Mouse (Mus musculus) kidney, embryonic 16.5 days (tissue): Measurements from ENCODE around the gene Sema7a. TPM values are rescaled to one million over a fixed set of nuclear protein-coding genes. Genes with fewer than 3 reads are reported as not detected.

Experiments used
- ATAC-seq: fragments of 200-750 bp; cut with Nextera tagmentation; 2 replicates; pipeline ENCODE4 v1.8.0; 2017; ENCODE audit warnings: moderate TSS enrichment; ENCODE audit not compliant: low FRiP score, low TSS enrichment
- H3K27ac ChIP-seq: fragments of 300-500 bp; sonication (generic); 2 replicates; pipeline ENCODE4 v1.5.1; 2014; ENCODE audit warnings: low read length
- H3K27me3 ChIP-seq: fragments of 300-500 bp; sonication (generic); 2 replicates; pipeline ENCODE4 v1.6.1; 2014; ENCODE audit warnings: low read length, control low read depth, mixed read lengths; ENCODE audit not compliant: insufficient read depth
- H3K36me3 ChIP-seq: fragments of 300-500 bp; sonication (generic); 2 replicates; pipeline ENCODE4 v1.6.1; 2014; ENCODE audit warnings: low read length, control low read depth, mixed read lengths; ENCODE audit not compliant: insufficient read depth
- H3K4me1 ChIP-seq: fragments of 300-500 bp; sonication (generic); 2 replicates; pipeline ENCODE4 v1.6.1; 2014; ENCODE audit warnings: low read length, control low read depth, mixed read lengths; ENCODE audit not compliant: insufficient read depth
- H3K4me2 ChIP-seq: fragments of 300-500 bp; sonication (generic); replicated peaks from 2 replicates; pipeline ENCODE4 v1.6.1; 2014; ENCODE audit warnings: low read depth, low read length
- H3K4me3 ChIP-seq: fragments of 300-500 bp; sonication (generic); 2 replicates; pipeline ENCODE4 v1.5.1; 2014; ENCODE audit warnings: mild to moderate bottlenecking, low read length
- H3K9ac ChIP-seq: fragments of 300-500 bp; sonication (generic); replicated peaks from 2 replicates; pipeline ENCODE4 v1.6.1; 2014; ENCODE audit warnings: low read length
- H3K9me3 ChIP-seq: fragments of 300-500 bp; sonication (generic); 2 replicates; pipeline ENCODE4 v1.6.1; 2016; ENCODE audit warnings: low read length, control low read depth
- WGBS: fragments of 180-500 bp; shearing (Covaris S2); extraction: QIAGEN DNeasy Blood & Tissue Kit; methylation state at CpG from one replicate; pipeline ENCODE4 v1.1.7; 2014; 5-methylcytosine and 5-hydroxymethylcytosine counted together
- polyA plus RNA-seq: library from polyadenylated mRNA; unstranded; fragments of >200 nt; fragmentation: Nextera tagmentation; extraction: Ambion mirVana; gene quantifications from 2 replicates; pipeline ENCODE4 v1.2.1, GENCODE M21; 2015

The Sema7a gene
- polyA plus RNA-seq, 1 experiment from 2014 or later, result 0.56 TPM

- H3K27ac ChIP-seq, result no peak within 1 kb of the TSS
- no peak within 1 kb of the TSS for H3K4me3 ChIP-seq
- H3K27me3 ChIP-seq, result no peaks in the 10 kb centered on the region
- no peak for ATAC-seq
- H3K4me2 ChIP-seq, result no peak within 1 kb of the TSS
- peaks cover 14% of the 10 kb centered on the region for H3K4me1 ChIP-seq
- H3K9me3 ChIP-seq, result no peaks in the 10 kb centered on the region
- no peaks in the 10 kb centered on the region for H3K36me3 ChIP-seq
- no peak within 1 kb of the TSS for H3K9ac ChIP-seq
- 84% methylated on average over 16 of the region's 16 CpGs for WGBS
These were observed 66.0 kb downstream of the Sema7a start, which contains the start of gene Cyp11a1 for GRCm38 (mm10) chr9:58005753-58006461. Gene Cyp11a1 (plus strand): TSS chr9:58006411.

DNA sequence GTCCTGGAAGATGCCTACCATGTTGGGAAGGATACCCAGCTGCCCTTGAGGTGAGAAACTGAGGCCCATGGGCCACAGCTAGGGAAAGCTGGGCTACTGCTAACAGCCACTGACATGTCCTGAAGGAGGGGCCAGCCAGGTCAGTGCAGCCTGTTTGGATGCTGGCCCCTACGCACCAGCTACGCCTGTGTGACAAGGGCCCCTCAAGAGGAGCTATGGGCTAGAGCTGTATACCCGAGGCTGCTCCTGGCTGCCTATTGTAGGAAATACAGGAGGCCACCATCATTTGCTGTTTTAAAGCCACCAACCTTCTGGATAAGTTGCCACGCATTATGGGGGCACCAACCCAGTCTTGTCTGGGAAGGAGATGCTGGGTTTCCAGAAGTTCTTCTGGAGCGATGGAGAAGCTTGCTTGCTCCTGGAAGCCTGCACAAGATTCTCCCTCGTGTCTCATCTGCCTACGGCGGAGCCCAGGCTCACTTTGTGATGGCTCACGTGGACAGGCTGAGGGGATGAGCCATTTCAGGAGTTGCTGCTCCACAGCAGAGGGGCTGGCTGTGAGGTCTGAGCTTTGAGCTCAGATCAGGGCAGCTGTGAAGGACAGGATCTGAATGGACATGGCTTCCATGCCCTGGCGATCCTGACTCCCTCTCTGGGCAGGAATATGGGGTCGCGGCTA lies 68.6 kb downstream of the Sema7a start:
- 67% methylated on average over 12 of the region's 12 CpGs for WGBS
- Histone ChIP-seq H3K4me2 (no peak overlapping the region), H3K27me3 (no peaks in the 10 kb centered on the region), H3K4me3 (no peak overlapping the region), H3K9me3 (no peaks in the 10 kb centered on the region), H3K27ac (no peak overlapping the region), H3K4me1 (peaks cover 19% of the 10 kb centered on the region), H3K36me3 (no peaks in the 10 kb centered on the region), H3K9ac (0 out of 2 replicates have a peak overlapping the region, but pooled peaks have one; percentile 3)
- ATAC-seq, result no peak

DNA sequence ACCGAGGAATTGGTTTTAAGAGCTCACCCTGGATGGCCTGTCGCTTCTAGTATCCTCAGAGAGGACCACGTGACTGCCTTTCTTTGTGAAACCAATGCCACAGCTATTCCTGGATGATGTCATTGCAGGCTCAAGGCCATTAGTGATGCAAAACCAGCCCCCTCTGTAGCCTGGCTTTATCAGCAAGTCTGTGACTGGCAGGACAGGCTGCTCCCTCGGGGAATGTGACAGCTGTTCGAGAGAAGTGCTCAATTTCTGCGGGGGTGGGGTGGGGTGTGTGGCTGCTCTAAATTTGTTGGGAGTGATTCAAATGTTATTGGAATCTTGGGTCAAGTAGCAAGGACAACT lies 69.1 kb downstream of the Sema7a start:
- H3K4me1 ChIP-seq, result peaks cover 17% of the 10 kb centered on the region
- peak; percentile 86 for ATAC-seq
- no peak overlapping the region for H3K4me2 ChIP-seq
- 0 out of 2 replicates have a peak overlapping the region, but pooled peaks have one; percentile 3 for H3K9ac ChIP-seq
- H3K4me3 ChIP-seq, result no peak overlapping the region
- no peaks in the 10 kb centered on the region for H3K9me3 ChIP-seq
- H3K36me3 ChIP-seq, result no peaks in the 10 kb centered on the region
- 4% methylated on average over 6 of the region's 6 CpGs for WGBS
- no peaks in the 10 kb centered on the region for H3K27me3 ChIP-seq
- H3K27ac ChIP-seq, result no peak overlapping the region

DNA sequence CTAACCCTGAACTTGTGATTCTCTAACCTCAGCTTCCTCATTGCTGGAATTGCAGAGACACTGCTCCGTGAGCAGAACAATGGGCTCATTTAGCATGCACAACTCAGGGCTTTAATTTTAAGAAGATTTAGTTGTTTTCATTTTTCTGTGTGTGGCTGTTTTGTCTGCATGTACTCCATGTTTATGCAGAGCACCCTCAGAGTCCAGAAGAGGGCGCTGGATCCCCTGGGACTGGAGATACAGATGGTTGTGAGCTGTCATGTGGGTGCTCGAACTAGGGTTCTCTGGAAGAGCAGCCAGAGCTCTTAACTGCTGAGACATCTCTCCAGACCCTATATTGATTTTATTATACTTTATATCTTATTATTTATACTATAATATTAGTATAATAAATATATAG lies 69.7 kb downstream of the Sema7a start:
- WGBS, result 62% methylated on average over 3 of the region's 3 CpGs
- Histone ChIP-seq H3K4me3 (no peak overlapping the region), H3K4me1 (peaks cover 20% of the 10 kb centered on the region), H3K27me3 (no peaks in the 10 kb centered on the region), H3K4me2 (no peak overlapping the region), H3K9me3 (no peaks in the 10 kb centered on the region), H3K9ac (no peak overlapping the region), H3K27ac (no peak overlapping the region), H3K36me3 (no peaks in the 10 kb centered on the region)
- no peak for ATAC-seq

GRCm38 (mm10) chr9:58011027-58011426 lies 71.1 kb downstream of the Sema7a start:
- no peaks in the 10 kb centered on the region for H3K27me3 ChIP-seq
- ATAC-seq, result no peak
- H3K9me3 ChIP-seq, result no peaks in the 10 kb centered on the region
- H3K4me3 ChIP-seq, result no peak overlapping the region
- no peak overlapping the region for H3K27ac ChIP-seq
- no peak overlapping the region for H3K4me2 ChIP-seq
- WGBS, result 27% methylated on average over 7 of the region's 7 CpGs
- no peak overlapping the region for H3K9ac ChIP-seq
- peaks cover 24% of the 10 kb centered on the region for H3K4me1 ChIP-seq
- H3K36me3 ChIP-seq, result no peaks in the 10 kb centered on the region

DNA sequence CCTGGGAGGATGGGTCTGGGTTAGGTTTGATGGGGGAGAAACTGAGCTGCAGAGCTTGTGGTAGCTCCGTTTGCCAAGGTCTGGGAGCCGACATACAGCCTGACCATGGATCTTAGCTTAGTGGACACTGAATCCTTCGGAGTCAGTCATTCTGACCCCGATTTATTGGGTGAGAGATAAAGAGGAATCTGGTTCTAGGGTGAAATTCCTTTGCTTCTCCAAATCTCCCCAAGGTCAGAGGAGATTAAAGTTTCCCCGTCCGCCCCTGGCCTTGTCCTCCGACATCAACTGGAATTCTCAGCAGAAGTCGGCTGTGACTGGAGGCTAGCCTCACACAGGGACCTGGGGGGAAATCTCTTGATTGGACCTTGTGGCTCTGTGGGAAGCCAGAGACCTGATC lies 71.6 kb downstream of the Sema7a start:
- no peak for ATAC-seq
- no peaks in the 10 kb centered on the region for H3K9me3 ChIP-seq

More for the DNA sequence above, 71.6 kb downstream of the Sema7a start:
- Histone ChIP-seq H3K27me3 (no peaks in the 10 kb centered on the region), H3K9ac (no peak overlapping the region), H3K4me3 (no peak overlapping the region), H3K36me3 (no peaks in the 10 kb centered on the region), H3K4me2 (no peak overlapping the region), H3K4me1 (peaks cover 24% of the 10 kb centered on the region), H3K27ac (no peak overlapping the region)
- 51% methylated on average over 8 of the region's 8 CpGs for WGBS

Other genes with a start within 250 kb of the Sema7a start
- gene Edc3, start 231.6 kb upstream of the Sema7a start, polyA plus RNA-seq, result 39.2 and 41.2 TPM in 2 replicates
- gene Clk3, start 174.3 kb upstream of the Sema7a start, polyA plus RNA-seq, result 82.0 and 90.0 TPM in 2 replicates
- gene Arid3b, start 103.3 kb upstream of the Sema7a start, polyA plus RNA-seq, result 6.0 and 8.6 TPM in 2 replicates
- 119 and 128 TPM in 2 replicates for gene Ubl7, start 29.1 kb upstream of the Sema7a start, polyA plus RNA-seq
- 25.0 and 45.7 TPM in 2 replicates for gene Cyp11a1, start 66.3 kb downstream of the Sema7a start, polyA plus RNA-seq
- 24.1 and 34.2 TPM in 2 replicates for gene Stra6, start 123.7 kb downstream of the Sema7a start, polyA plus RNA-seq
- 0.13 and 0.21 TPM in 2 replicates for gene Ccdc33, start 178.7 kb downstream of the Sema7a start, polyA plus RNA-seq